Comparison of ENCODE assay signal across 8 mouse cellular contexts in the genomic region with DNA sequence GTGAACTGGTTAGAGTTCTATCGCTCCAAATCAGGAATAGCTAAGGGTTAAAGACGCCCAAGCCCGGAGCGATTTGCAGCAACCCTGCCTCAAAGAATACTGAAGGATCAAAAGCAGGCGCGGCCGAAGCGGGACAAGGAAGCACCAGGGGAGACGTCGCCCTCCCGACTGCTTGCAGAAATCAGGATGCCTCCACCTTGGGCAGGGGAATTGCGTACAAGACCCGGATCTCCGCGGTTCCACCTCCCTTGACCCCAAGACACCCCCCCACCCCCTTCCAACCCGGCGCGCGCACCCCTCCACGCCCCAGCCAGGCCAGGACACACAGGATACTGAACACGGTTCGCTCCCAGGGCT. TPM values are rescaled to one million over a fixed set of nuclear protein-coding genes. Genes with fewer than 3 reads are reported as not detected.
A peak's percentile ranks its signal among the peaks of the same experiment; 100 is the strongest.
DNase-seq lines count a peak whose midpoint lies in the region; ATAC-seq lines count a peak whose summit lies in the region.

No protein-coding gene starts in this region.

- H3K36me3 ChIP-seq in forebrain, embryonic 16.5 days (ENCODE audit: control insufficient read depth, insufficient read depth), result no peaks in the 10 kb centered on the region
- H3K36me3 ChIP-seq in liver, embryonic 16.5 days (ENCODE audit: control insufficient read depth, insufficient read depth), result no peaks in the 10 kb centered on the region

- ATAC-seq in forebrain, embryonic 16.5 days, result peak; percentile 43; the same call in 1 of the 2 replicates
- ATAC-seq in liver, embryonic 16.5 days (ENCODE audit: low read depth), result peak; percentile 14

- H3K4me1 ChIP-seq in forebrain, embryonic 16.5 days (replicated peaks; ENCODE audit: control insufficient read depth, insufficient read depth, low read length), result peaks cover 21% of the 10 kb centered on the region
- peaks cover 31% of the 10 kb centered on the region for H3K4me1 ChIP-seq in liver, embryonic 16.5 days (ENCODE audit: control insufficient read depth, low read depth, low read length)

- peak overlapping the region; percentile 88 for H3K9ac ChIP-seq in forebrain, embryonic 16.5 days (replicated peaks; ENCODE audit: low read depth, low read length)
- H3K9ac ChIP-seq in liver, embryonic 16.5 days (ENCODE audit: low read depth, low read length), result peak overlapping the region; percentile 82

- peak overlapping the region; percentile 73 for H3K4me3 ChIP-seq in forebrain, embryonic 16.5 days (replicated peaks; ENCODE audit: low read length)
- peak overlapping the region; percentile 78 for H3K4me3 ChIP-seq in liver, embryonic 16.5 days (ENCODE audit: low read depth, low read length)

- H3K27ac ChIP-seq in forebrain, embryonic 16.5 days (ENCODE audit: low read length), result peak overlapping the region; percentile 48
- H3K27ac ChIP-seq in liver, embryonic 16.5 days (ENCODE audit: low read length), result peak overlapping the region; percentile 42

- H3K27me3 ChIP-seq in forebrain, embryonic 16.5 days (replicated peaks; ENCODE audit: control insufficient read depth, insufficient read depth, low read length), result no peaks in the 10 kb centered on the region
- H3K27me3 ChIP-seq in liver, embryonic 16.5 days (ENCODE audit: control insufficient read depth, insufficient read depth, low read depth, low read length), result no peaks in the 10 kb centered on the region

- peak overlapping the region; percentile 78 for H3K4me2 ChIP-seq in forebrain, embryonic 16.5 days (ENCODE audit: low read length)
- H3K4me2 ChIP-seq in liver, embryonic 16.5 days (ENCODE audit: low read depth, low read length), result peak overlapping the region; percentile 84

- DNase-seq in kidney, postnatal 36 days, result peak; percentile 47 to 70
- no peak for DNase-seq in kidney, adult 11 months
- peak; percentile 55 for DNase-seq in adipocyte (ENCODE audit: low spot score)
- no peak for DNase-seq in c-Kit-positive CD71-positive TER-119-positive erythroid progenitor cells, embryonic 14.5 days (ENCODE audit: low spot score)
- no peak for DNase-seq in cerebellum, adult 9-11 months
- no peak for DNase-seq in adrenal gland, postnatal 4 days (ENCODE audit: low spot score in 2 of 2)

- H3K9me3 ChIP-seq in forebrain, embryonic 16.5 days (ENCODE audit: control insufficient read depth, low read length), result no peaks in the 10 kb centered on the region
- no peaks in the 10 kb centered on the region for H3K9me3 ChIP-seq in liver, embryonic 16.5 days (replicated peaks; ENCODE audit: control insufficient read depth, low read length)

- 0% methylated on average over 22 of the region's 22 CpGs for WGBS in forebrain, embryonic 16.5 days
- WGBS in liver, embryonic 16.5 days (ENCODE audit: insufficient replicate concordance), result 0% methylated on average over 22 of the region's 22 CpGs

RNA-seq across cellular contexts. Expression of gene Sptssa, which starts 0.4 kb away (rescaled TPM):
- 169 and 183 TPM in 2 replicates for polyA plus RNA-seq in forebrain, embryonic 16.5 days (2015; fragmentation: Nextera tagmentation; extraction: Ambion mirVana)
- 92.2 and 96.8 TPM in 2 replicates for polyA plus RNA-seq in liver, embryonic 16.5 days (2015; fragmentation: Nextera tagmentation; extraction: Ambion mirVana)
- 100 to 1,000 TPM in 1 of 2 experiments, 10 to 100 TPM in 1; 89.4 to 101 TPM for total RNA-seq in adrenal gland, postnatal 4 days (2021)

RNA-seq across cellular contexts. Expression of gene Eapp, which starts 39.7 kb away (rescaled TPM):
- polyA plus RNA-seq in forebrain, embryonic 16.5 days (2015; fragmentation: Nextera tagmentation; extraction: Ambion mirVana), result 80.3 and 85.6 TPM in 2 replicates
- polyA plus RNA-seq in liver, embryonic 16.5 days (2015; fragmentation: Nextera tagmentation; extraction: Ambion mirVana), result 36.9 and 38.8 TPM in 2 replicates
- 10 to 100 TPM; 36.9 to 37.8 TPM for total RNA-seq in adrenal gland, postnatal 4 days (2021)

Comparison
In these comparisons a context has a peak if more than half of its experiments do, and no peak if none do; other contexts are left out.
1. DNase-seq: peak in kidney, postnatal 36 days (2 of 2) and adipocyte (single experiment); none in kidney, adult 11 months (single experiment), c-Kit-positive CD71-positive TER-119-positive erythroid progenitor cells, embryonic 14.5 days (single experiment), cerebellum, adult 9-11 months (single experiment) and adrenal gland, postnatal 4 days (0 of 2).